Mouse (Mus musculus): ENCODE measurements at regions not wholly inside any gene's neighbourhood (a gene's known extent, or its start where the extent isn't known, plus 50 kb on each side); places are given as distances from the start of the nearest gene placed in this dataset.

DNA sequence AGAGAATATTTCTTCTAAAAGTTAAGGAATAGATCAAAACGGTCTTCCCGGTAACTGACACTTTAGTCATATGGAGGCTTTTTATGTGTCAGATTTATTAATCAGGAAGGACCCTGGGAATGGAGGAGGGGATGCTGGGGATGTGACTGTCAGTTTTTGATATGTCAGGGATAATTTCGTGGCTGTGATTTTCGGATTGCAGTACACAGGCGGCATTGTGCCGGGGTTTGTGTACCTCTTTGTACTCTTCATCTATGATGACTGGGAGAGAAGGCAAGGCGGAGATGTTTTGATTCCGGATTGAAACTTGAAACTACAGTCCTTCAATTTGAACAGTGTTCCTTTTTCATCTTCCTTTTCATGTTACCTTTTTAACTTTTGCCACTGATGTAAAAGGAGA lies 344.2 kb downstream of the Mdfic start:
- Histone ChIP-seq H3K36me3 (ENCODE audit: control insufficient read depth, insufficient read depth, low read length, poor library complexity, severe bottlenecking) (no peaks in the 10 kb centered on the region), H3K27me3 (ENCODE audit: control insufficient read depth, insufficient read depth, low read length, poor library complexity, severe bottlenecking) (no peaks in the 10 kb centered on the region)
- DNase-seq (ENCODE audit: low read depth, low spot score), result no peak

DNA sequence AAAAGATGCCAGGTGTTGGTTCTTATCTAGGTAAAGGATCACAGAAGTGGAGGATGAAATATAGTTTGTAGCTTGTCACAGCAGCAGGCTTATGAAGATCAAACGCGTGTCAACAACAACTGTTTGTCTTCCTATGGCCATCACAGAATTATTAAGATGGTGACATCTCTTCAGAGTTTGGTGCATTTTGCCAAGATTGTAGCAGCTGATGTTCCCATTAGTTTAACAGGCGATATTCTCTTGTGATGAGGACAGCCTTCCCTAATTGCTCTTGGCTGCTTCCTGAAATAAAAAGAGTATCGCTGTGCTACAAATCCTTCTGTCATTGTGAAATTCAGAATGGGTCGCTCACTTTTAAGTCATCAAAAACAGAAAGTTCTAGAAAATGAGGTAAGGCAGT lies 344.7 kb downstream of the Mdfic start:
- Histone ChIP-seq H3K27me3 (ENCODE audit: control insufficient read depth, insufficient read depth, low read length, poor library complexity, severe bottlenecking) (no peaks in the 10 kb centered on the region), H3K36me3 (ENCODE audit: control insufficient read depth, insufficient read depth, low read length, poor library complexity, severe bottlenecking) (no peaks in the 10 kb centered on the region)
- no peak for DNase-seq (ENCODE audit: low read depth, low spot score)

DNA sequence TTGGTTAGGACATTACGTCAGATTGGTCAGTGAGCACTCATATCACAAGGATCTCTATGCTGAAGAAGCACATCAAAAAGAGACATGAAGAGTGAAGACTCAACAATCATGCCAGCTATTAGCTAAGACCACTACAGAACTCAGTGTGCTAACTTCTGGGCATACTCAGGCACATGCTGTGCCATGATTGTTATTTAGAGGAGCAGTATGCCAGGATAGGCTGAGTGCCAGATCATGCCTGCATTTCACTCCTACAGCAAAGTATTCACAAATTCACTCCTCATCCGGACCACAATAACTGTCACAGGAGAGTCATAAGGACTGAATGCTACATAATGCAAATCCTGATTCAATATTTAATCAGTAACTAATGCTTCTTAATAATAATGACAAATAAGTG lies 355.8 kb downstream of the Mdfic start:
- DNase-seq (ENCODE audit: low read depth, low spot score), result no peak
- no peaks in the 10 kb centered on the region for H3K27me3 ChIP-seq (ENCODE audit: control insufficient read depth, insufficient read depth, low read length, poor library complexity, severe bottlenecking)
- H3K36me3 ChIP-seq (ENCODE audit: control insufficient read depth, insufficient read depth, low read length, poor library complexity, severe bottlenecking), result no peaks in the 10 kb centered on the region

DNA sequence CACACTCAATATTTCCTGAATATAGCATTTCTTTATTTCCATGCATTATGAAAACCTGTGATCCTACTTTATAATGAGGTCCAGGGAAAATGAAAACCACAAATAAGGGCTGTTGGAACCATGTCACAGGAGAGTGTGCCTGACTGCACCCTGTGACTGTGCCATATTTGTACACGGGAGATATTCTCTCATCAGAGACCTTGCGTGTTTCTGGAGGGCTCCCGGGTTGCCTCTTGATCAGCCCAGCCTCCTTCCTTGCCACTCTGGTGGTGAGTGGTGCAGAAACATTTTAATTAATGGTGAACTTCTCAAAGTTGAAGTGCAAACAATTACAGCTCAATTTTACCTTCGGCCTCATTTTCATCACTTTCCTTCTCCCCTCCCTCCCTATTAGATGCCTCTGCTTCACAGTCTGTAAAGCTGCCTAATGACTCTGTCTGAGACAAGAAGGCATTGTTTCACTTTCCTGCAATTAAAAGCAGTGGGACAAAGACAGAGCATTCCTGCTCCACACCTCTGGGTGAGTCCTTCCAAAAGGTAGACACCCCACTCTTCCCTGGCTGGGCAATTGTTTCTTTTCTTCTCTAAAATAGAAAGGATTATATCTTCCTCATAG lies 356.8 kb downstream of the Mdfic start:
- no peak for DNase-seq (ENCODE audit: low read depth, low spot score)
- H3K36me3 ChIP-seq (ENCODE audit: control insufficient read depth, insufficient read depth, low read length, poor library complexity, severe bottlenecking), result no peaks in the 10 kb centered on the region

DNA sequence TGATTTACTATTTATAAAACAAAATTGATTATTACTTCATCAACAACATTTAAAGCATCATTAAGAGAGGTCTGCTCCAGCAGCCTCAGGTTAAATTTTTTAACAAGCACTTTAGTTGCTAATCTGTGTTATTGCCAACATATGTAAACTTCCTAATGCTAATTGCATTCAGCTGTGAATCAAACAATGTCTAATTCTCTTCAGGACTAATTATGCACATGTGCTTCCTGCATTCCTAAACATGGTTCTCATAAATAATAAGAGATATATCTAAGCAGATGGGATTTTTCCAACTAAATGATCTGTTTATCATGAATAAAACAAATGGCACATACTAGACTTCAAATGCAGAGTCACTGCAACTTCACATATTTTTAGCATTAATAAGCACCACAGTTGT lies 357.5 kb downstream of the Mdfic start:
- no peaks in the 10 kb centered on the region for H3K27me3 ChIP-seq (ENCODE audit: control insufficient read depth, insufficient read depth, low read length, poor library complexity, severe bottlenecking)
- no peak for DNase-seq (ENCODE audit: low read depth, low spot score)
- no peaks in the 10 kb centered on the region for H3K36me3 ChIP-seq (ENCODE audit: control insufficient read depth, insufficient read depth, low read length, poor library complexity, severe bottlenecking)

More for the DNA sequence above, 356.8 kb downstream of the Mdfic start:
- no peaks in the 10 kb centered on the region for H3K27me3 ChIP-seq (ENCODE audit: control insufficient read depth, insufficient read depth, low read length, poor library complexity, severe bottlenecking)

DNA sequence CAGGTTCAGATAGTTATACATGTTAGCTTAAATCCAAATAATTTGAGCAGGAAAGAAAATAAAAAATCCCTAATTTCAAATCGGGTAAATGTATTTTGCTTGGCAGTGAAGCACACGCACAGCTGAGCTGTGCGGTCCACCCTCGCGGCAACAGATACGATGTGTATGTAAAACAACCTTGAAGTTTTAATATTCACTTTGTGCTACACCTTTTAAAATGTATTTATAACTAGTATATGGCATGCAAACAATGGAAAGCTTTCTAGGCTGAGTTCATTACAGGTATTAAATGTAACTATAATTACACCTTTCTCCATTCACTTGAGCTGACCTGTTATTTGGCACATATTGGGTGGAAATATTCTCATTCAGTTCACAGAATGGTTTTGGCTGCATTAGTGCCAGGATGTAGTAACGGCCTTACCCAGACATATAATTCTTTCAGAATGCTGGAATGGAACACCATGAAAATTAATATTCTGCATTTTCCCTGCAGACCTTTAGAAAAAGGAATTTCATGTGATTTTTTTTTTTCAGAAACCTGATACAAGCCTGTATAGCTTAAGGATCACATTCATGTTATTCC lies 366.6 kb downstream of the Mdfic start:
- DNase-seq (ENCODE audit: low read depth, low spot score), result no peak
- Histone ChIP-seq H3K27me3 (ENCODE audit: control insufficient read depth, insufficient read depth, low read length, poor library complexity, severe bottlenecking) (no peaks in the 10 kb centered on the region), H3K36me3 (ENCODE audit: control insufficient read depth, insufficient read depth, low read length, poor library complexity, severe bottlenecking) (no peaks in the 10 kb centered on the region)

DNA sequence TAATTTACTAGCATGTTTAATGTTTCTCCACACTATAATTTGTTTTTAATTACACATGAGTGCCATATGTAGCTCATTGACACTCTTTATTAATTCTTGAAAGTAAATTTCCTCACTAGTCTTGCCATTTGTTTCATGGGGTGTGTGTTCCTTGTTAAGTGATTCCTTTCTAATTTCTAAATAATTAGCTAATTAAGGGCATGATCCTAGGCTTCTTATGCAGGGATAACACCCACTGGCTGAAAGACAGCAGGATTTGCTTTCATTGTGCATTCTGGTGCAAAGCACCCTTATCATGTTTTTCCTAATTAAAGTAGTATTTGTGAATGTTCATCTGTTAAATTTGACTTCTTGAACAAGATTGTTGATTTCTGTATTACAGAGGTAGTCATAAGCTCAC lies 378.3 kb downstream of the Mdfic start:
- Histone ChIP-seq H3K27me3 (ENCODE audit: control insufficient read depth, insufficient read depth, low read length, poor library complexity, severe bottlenecking) (no peaks in the 10 kb centered on the region), H3K36me3 (ENCODE audit: control insufficient read depth, insufficient read depth, low read length, poor library complexity, severe bottlenecking) (no peaks in the 10 kb centered on the region)
- DNase-seq (ENCODE audit: low read depth, low spot score), result no peak

DNA sequence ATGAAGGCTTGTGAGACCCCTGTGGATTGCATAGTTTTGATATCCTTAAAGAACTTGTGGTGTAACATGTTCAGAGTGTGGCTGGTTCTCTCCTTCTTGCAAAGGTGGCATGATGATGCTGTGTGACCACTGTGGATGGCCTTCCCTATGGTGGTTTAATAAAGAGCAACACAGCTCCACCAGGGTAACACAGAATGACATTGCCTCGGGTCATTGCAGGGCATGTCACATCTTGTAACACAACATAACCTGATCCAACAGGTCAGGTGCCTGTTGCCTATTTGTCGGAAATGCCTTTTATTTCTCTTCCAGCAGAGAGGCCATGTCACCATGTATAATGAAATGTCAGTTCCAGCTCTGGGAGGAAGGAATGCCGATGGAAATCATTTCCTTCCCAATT lies 420.5 kb downstream of the Mdfic start:
- no peaks in the 10 kb centered on the region for H3K36me3 ChIP-seq (ENCODE audit: control insufficient read depth, insufficient read depth, low read length, poor library complexity, severe bottlenecking)
- H3K27me3 ChIP-seq (ENCODE audit: control insufficient read depth, insufficient read depth, low read length, poor library complexity, severe bottlenecking), result no peaks in the 10 kb centered on the region

DNA sequence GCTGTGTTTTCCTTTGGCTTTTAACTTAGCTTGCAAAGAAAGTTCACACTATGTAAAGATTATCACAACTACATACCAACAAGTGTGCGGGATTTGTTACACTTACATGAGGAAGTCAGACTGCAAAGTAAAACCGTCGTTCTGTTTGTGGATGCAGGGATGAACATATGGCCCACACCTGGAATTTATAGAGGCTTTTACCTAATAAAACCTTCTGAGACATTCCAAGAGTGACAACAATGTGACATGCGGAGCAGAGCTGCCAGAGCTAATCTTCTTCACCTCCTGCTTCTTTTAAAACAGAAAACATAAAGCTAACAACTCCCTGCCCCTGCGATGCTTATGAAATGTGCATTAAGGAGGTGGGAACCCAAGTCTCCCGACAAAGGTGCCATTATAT lies 424.1 kb downstream of the Mdfic start:
- H3K36me3 ChIP-seq (ENCODE audit: control insufficient read depth, insufficient read depth, low read length, poor library complexity, severe bottlenecking), result no peaks in the 10 kb centered on the region
- no peaks in the 10 kb centered on the region for H3K27me3 ChIP-seq (ENCODE audit: control insufficient read depth, insufficient read depth, low read length, poor library complexity, severe bottlenecking)
- no peak for DNase-seq (ENCODE audit: low read depth, low spot score)

More for the DNA sequence above, 420.5 kb downstream of the Mdfic start:
- no peak for DNase-seq (ENCODE audit: low read depth, low spot score)

DNA sequence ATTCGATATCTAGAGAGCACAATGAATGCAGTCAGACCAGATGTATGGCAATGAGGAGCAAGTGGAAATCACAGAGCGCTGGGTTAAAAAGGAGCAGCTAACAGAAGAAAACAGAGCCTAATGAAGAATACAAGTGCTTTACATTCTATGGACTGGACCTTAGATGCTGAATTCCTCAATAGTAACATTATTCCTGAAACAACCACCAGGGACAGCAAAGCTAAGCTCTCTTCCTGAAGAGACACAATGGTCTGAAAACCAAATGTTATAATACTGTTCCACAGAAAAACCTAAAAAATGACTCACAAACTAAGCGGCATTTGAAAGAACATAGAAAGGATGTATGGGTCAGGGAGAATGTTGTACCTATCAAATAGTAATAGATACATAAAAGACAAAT lies 430.1 kb downstream of the Mdfic start:
- no peaks in the 10 kb centered on the region; the same call in 1 of the 2 replicates for H3K27me3 ChIP-seq (ENCODE audit: control insufficient read depth, insufficient read depth, low read length, poor library complexity, severe bottlenecking)
- H3K36me3 ChIP-seq (ENCODE audit: control insufficient read depth, insufficient read depth, low read length, poor library complexity, severe bottlenecking), result no peaks in the 10 kb centered on the region
- no peak for DNase-seq (ENCODE audit: low read depth, low spot score)

DNA sequence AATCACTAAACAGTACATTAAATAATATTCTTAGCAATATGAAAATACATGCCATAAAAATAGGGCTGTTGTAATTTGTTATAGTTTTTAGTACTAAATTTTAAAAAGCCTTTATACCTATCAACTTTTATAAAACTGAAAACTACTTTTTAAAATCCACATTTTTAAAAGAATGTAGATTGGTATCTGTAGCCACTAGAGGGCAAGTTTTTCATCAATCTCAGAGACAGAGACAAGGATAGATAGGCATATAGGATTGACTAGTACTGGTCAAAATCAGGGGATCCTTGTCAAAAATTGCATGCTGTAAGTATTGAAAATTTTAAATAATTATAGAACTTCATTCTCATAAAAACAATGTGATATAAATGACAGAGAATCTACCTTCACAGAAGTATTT lies 431.0 kb downstream of the Mdfic start:
- DNase-seq (ENCODE audit: low read depth, low spot score), result no peak
- no peaks in the 10 kb centered on the region for H3K36me3 ChIP-seq (ENCODE audit: control insufficient read depth, insufficient read depth, low read length, poor library complexity, severe bottlenecking)
- no peaks in the 10 kb centered on the region; the same call in 1 of the 2 replicates for H3K27me3 ChIP-seq (ENCODE audit: control insufficient read depth, insufficient read depth, low read length, poor library complexity, severe bottlenecking)

DNA sequence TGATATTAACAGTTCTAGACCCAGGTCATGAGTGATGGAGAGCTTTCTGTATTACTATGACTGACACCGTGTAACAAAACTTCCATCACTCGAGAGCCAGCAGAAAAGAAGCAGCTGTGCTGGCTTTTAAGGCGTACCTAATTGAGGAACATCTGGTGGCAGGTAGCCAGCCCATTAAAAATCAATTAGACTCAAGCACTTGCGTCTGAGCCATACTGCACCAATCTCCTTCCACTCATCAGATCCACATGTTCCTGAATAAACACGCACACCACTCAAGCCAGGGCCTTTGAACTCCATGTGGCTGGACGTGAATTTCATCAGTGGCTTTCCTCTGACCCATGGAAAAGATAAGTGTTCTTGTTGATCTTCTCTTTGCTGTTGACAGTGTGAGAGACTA lies 432.2 kb downstream of the Mdfic start:
- Histone ChIP-seq H3K27me3 (ENCODE audit: control insufficient read depth, insufficient read depth, low read length, poor library complexity, severe bottlenecking) (no peaks in the 10 kb centered on the region; the same call in 1 of the 2 replicates), H3K36me3 (ENCODE audit: control insufficient read depth, insufficient read depth, low read length, poor library complexity, severe bottlenecking) (no peaks in the 10 kb centered on the region)
- no peak for DNase-seq (ENCODE audit: low read depth, low spot score)

DNA sequence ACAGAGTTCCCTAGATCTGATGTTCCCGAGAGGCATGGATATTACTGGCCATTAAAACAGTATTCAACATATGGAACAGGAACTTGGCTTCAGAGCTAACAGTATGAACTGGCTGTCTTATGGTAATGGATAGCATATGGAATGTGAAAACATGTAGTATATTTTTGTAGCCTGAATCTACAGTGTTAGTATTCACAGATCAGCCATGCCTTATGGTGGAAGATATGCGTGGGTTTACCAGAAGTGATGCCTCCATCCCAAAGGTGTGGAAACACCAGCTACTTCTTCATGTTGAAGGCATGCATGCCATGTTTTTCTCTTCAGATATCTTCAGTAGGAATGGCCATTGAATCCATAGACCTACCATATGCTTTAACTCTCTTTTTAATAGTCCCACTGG lies 444.6 kb downstream of the Mdfic start:
- Histone ChIP-seq H3K27me3 (ENCODE audit: control insufficient read depth, insufficient read depth, low read length, poor library complexity, severe bottlenecking) (no peaks in the 10 kb centered on the region), H3K36me3 (ENCODE audit: control insufficient read depth, insufficient read depth, low read length, poor library complexity, severe bottlenecking) (no peaks in the 10 kb centered on the region)
- DNase-seq (ENCODE audit: low read depth, low spot score), result no peak

DNA sequence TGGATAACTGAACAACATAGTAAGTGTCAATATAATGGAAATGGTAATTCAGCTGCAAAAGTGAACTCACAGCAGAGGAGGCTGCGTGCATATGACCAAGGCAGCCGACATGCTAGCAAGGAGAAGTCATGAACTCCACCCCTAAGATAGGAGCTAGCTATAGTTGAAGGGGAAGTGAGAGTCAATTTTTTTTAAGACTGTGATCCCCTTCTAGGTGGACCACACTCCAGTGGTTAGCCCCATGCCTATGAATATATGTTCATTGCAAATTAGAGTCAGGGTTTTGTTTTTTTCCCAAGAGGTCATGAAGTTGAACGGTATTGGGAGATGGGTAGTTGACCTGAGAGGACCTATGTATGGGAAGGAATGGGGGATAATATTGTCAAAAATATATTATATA lies 451.4 kb downstream of the Mdfic start:
- H3K27me3 ChIP-seq (ENCODE audit: control insufficient read depth, insufficient read depth, low read length, poor library complexity, severe bottlenecking), result no peaks in the 10 kb centered on the region
- H3K36me3 ChIP-seq (ENCODE audit: control insufficient read depth, insufficient read depth, low read length, poor library complexity, severe bottlenecking), result no peaks in the 10 kb centered on the region
- no peak for DNase-seq (ENCODE audit: low read depth, low spot score)

DNA sequence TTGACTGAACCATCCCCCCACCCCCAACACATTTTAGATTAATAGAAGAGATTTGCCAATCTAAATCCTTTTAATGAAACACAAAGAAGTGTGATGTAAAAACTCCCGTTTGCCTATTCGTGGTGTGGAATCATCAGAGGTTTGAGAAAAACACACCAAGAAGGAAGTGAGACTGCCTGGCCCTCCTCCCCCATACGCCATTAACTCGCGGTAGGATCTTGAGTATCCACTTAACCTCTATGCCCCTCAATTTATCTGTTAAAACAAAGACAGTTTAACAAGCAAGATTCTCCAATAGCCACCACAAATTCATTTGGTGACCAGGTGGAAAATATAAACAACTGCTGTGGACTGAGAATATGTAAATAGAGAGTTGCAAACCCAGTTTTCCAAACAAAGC lies 456.9 kb downstream of the Mdfic start:
- Histone ChIP-seq H3K36me3 (ENCODE audit: control insufficient read depth, insufficient read depth, low read length, poor library complexity, severe bottlenecking) (no peaks in the 10 kb centered on the region), H3K27me3 (ENCODE audit: control insufficient read depth, insufficient read depth, low read length, poor library complexity, severe bottlenecking) (no peaks in the 10 kb centered on the region)
- DNase-seq (ENCODE audit: low read depth, low spot score), result no peak

DNA sequence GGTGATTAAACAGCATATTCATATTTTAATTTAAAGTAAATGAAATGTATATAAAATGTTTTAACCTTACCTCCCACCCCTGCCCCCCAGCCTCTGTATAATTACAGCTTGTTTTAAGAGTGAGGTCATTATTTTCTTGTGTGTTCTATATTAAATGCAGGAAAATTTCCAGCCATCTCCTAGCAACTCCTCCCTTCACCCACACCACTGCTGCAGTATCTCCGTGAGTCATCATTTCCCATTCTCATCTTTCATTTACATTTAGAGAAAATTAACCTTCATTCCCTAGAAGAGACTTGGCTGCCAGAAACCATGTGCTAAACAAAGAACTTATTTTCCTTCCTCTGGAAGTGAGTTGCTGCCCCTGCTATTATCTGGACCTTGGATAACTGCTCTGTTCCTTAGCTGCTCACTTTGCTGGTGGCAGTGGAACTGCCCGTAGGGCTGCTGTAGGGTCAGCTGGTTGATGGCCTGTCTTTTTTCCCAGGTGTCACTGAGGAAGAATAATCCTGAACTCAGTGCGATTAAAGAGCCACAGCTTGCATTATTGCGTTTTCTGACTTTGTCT lies 467.6 kb downstream of the Mdfic start:
- no peak for DNase-seq (ENCODE audit: low read depth, low spot score)
- H3K27me3 ChIP-seq (ENCODE audit: control insufficient read depth, insufficient read depth, low read length, poor library complexity, severe bottlenecking), result no peaks in the 10 kb centered on the region
- no peaks in the 10 kb centered on the region for H3K36me3 ChIP-seq (ENCODE audit: control insufficient read depth, insufficient read depth, low read length, poor library complexity, severe bottlenecking)

All from splenic B cell, adult 2 months (primary cell).